Mouse (Mus musculus) heart, embryonic 16.5 days (tissue): ENCODE measurements around the gene Frzb. TPM values are rescaled to one million over a fixed set of nuclear protein-coding genes. Genes with fewer than 3 reads are reported as not detected.
A peak's percentile ranks its signal among the peaks of the same experiment; 100 is the strongest.
"Not testable (repeated sequence)": the region's sequence is repeated elsewhere in the genome, so short reads cannot be mapped to it uniquely, and the experiment has no call there.

ENCODE experiments used
- ATAC-seq: fragments of 200-750 bp; cut with Nextera tagmentation; replicated peaks from 2 replicates; pipeline ENCODE4 v1.8.0; 2017; ENCODE audit warnings: moderate number of reproducible peaks; ENCODE audit not compliant: insufficient read depth, low FRiP score; ENCODE audit errors: extremely low read depth
- H3K27ac ChIP-seq: fragments of 300-500 bp; sonication (generic); 2 replicates; pipeline ENCODE4 v1.5.1; 2014; ENCODE audit warnings: mild to moderate bottlenecking, low read length, control low read depth, moderate library complexity
- H3K27me3 ChIP-seq: fragments of 300-500 bp; sonication (generic); 2 replicates; pipeline ENCODE4 v1.6.1; 2014; ENCODE audit warnings: low read length, mixed read lengths; ENCODE audit not compliant: control insufficient read depth, insufficient read depth
- H3K36me3 ChIP-seq: fragments of 300-500 bp; sonication (generic); 2 replicates; pipeline ENCODE4 v1.6.1; 2014; ENCODE audit not compliant: control insufficient read depth, insufficient read depth
- H3K4me1 ChIP-seq: fragments of 300-500 bp; sonication (generic); 2 replicates; pipeline ENCODE4 v1.6.1; 2014; ENCODE audit warnings: low read length, mixed read lengths; ENCODE audit not compliant: control insufficient read depth, insufficient read depth
- H3K4me2 ChIP-seq: fragments of 300-500 bp; sonication (generic); 2 replicates; pipeline ENCODE4 v1.6.1; 2014; ENCODE audit warnings: low read depth, mild to moderate bottlenecking, control low read depth, low read length
- H3K4me3 ChIP-seq: fragments of 300-500 bp; sonication (generic); 2 replicates; pipeline ENCODE4 v1.5.1; 2014; ENCODE audit warnings: mild to moderate bottlenecking, control low read depth, low read length
- H3K9ac ChIP-seq: fragments of 300-500 bp; sonication (generic); 2 replicates; pipeline ENCODE4 v1.6.1; 2014; ENCODE audit warnings: low read length, control low read depth
- H3K9me3 ChIP-seq: fragments of 300-500 bp; sonication (generic); replicated peaks from 2 replicates; pipeline ENCODE4 v1.6.1; 2016; ENCODE audit warnings: low read length; ENCODE audit not compliant: control insufficient read depth
- WGBS: fragments of 180-500 bp; shearing (Covaris S2); extraction: QIAGEN DNeasy Blood & Tissue Kit; methylation state at CpG from one replicate; pipeline ENCODE4 v1.1.7; 2014; 5-methylcytosine and 5-hydroxymethylcytosine counted together
- polyA plus RNA-seq: library from polyadenylated mRNA; unstranded; fragments of >200 nt; fragmentation: Nextera tagmentation; extraction: Ambion mirVana; gene quantifications from 2 replicates; pipeline ENCODE4 v1.2.1, GENCODE M21; 2015

Gene Frzb
- polyA plus RNA-seq = 6.5 and 7.9 TPM in 2 replicates

- peak within 1 kb of the TSS; percentile 76 for H3K4me3 ChIP-seq
- no peaks in the 10 kb centered on the region for H3K36me3 ChIP-seq
- H3K9ac ChIP-seq = peak within 1 kb of the TSS; percentile 74
- H3K27ac ChIP-seq = peak within 1 kb of the TSS; percentile 57
- under 1% methylated on average over 33 of the region's 33 CpGs for WGBS
- peak within 1 kb of the TSS; percentile 100 for H3K4me2 ChIP-seq
- ATAC-seq = peak; percentile 50
- peaks cover 9% of the 10 kb centered on the region for H3K4me1 ChIP-seq
- peaks cover 12% of the 10 kb centered on the region for H3K27me3 ChIP-seq
- H3K9me3 ChIP-seq = 0 out of 2 replicates have a peak, but pooled peaks cover 2% of the 10 kb centered on the region
Measured at GRCm38 (mm10) chr2:80447291-80447791, at the start of gene Frzb. Gene Frzb (minus strand): TSS chr2:80447625.

GRCm38 (mm10) chr2:80495304-80495703 is 47.9 kb upstream of the Frzb start:
- H3K4me2 ChIP-seq = not testable (repeated sequence)
- WGBS = 63% methylated on average over 7 of the region's 7 CpGs

GRCm38 (mm10) chr2:80486851-80487250 is 39.4 kb upstream of the Frzb start:
- no peak overlapping the region for H3K4me3 ChIP-seq
- H3K36me3 ChIP-seq = no peaks in the 10 kb centered on the region
- no peaks in the 10 kb centered on the region for H3K9me3 ChIP-seq
- ATAC-seq = peak; percentile 49; the same call in 1 of the 2 replicates
- H3K27me3 ChIP-seq = no peaks in the 10 kb centered on the region
- peak overlapping the region; percentile 2; the same call in 1 of the 2 replicates for H3K4me2 ChIP-seq
- WGBS = 26% methylated on average over 5 of the region's 5 CpGs
- H3K4me1 ChIP-seq = peaks cover 8% of the 10 kb centered on the region; the same call in 1 of the 2 replicates
- no peak overlapping the region for H3K27ac ChIP-seq
- H3K9ac ChIP-seq = no peak overlapping the region

More at GRCm38 (mm10) chr2:80495304-80495703, 47.9 kb upstream of the Frzb start:
- not testable (repeated sequence) for H3K9me3 ChIP-seq, H3K36me3 ChIP-seq, H3K4me1 ChIP-seq, H3K4me3 ChIP-seq, ATAC-seq, H3K27me3 ChIP-seq, H3K27ac ChIP-seq, H3K9ac ChIP-seq

- no peak overlapping the region for H3K4me2 ChIP-seq
Measured at GRCm38 (mm10) chr2:80484951-80485350, 37.5 kb upstream of the Frzb start.

GRCm38 (mm10) chr2:80475831-80476230 is 28.4 kb upstream of the Frzb start:
- 69% methylated on average over 1 of the region's 1 CpGs for whole genome bisulfite sequencing

More at GRCm38 (mm10) chr2:80484951-80485350, 37.5 kb upstream of the Frzb start:
- Histone ChIP-seq H3K36me3 (no peaks in the 10 kb centered on the region), H3K27me3 (no peaks in the 10 kb centered on the region), H3K9me3 (no peaks in the 10 kb centered on the region), H3K27ac (no peak overlapping the region), H3K4me1 (peaks cover 8% of the 10 kb centered on the region; the same call in 1 of the 2 replicates), H3K4me3 (no peak overlapping the region), H3K9ac (no peak overlapping the region)
- 88% methylated on average over 5 of the region's 5 CpGs for WGBS
- no peak for ATAC-seq

GRCm38 (mm10) chr2:80474247-80474796 is 26.9 kb upstream of the Frzb start:
- Histone ChIP-seq H3K4me2 (no peak overlapping the region), H3K9ac (no peak overlapping the region), H3K9me3 (no peaks in the 10 kb centered on the region), H3K36me3 (no peaks in the 10 kb centered on the region), H3K4me1 (no peaks in the 10 kb centered on the region), H3K27ac (no peak overlapping the region), H3K4me3 (no peak overlapping the region), H3K27me3 (no peaks in the 10 kb centered on the region)
- no peak for ATAC-seq
- WGBS = 34% methylated on average over 5 of the region's 5 CpGs

More at GRCm38 (mm10) chr2:80475831-80476230, 28.4 kb upstream of the Frzb start:
- Histone ChIP-seq H3K36me3 (no peaks in the 10 kb centered on the region), H3K9ac (no peak overlapping the region), H3K4me1 (no peaks in the 10 kb centered on the region), H3K27me3 (no peaks in the 10 kb centered on the region), H3K4me3 (no peak overlapping the region), H3K27ac (no peak overlapping the region), H3K4me2 (no peak overlapping the region), H3K9me3 (no peaks in the 10 kb centered on the region)
- ATAC-seq = no peak

GRCm38 (mm10) chr2:80465991-80466821 is 18.8 kb upstream of the Frzb start:
- H3K27me3 ChIP-seq = no peaks in the 10 kb centered on the region
- no peak for ATAC-seq
- H3K4me1 ChIP-seq = no peaks in the 10 kb centered on the region
- no peak overlapping the region for H3K4me2 ChIP-seq
- no peak overlapping the region for H3K4me3 ChIP-seq
- no peak overlapping the region for H3K27ac ChIP-seq
- H3K36me3 ChIP-seq = no peaks in the 10 kb centered on the region
- WGBS = 64% methylated on average over 16 of the region's 16 CpGs
- no peak overlapping the region for H3K9ac ChIP-seq
- H3K9me3 ChIP-seq = no peaks in the 10 kb centered on the region

- Histone ChIP-seq H3K4me1 (no peaks in the 10 kb centered on the region), H3K4me2 (no peak overlapping the region), H3K9me3 (no peaks in the 10 kb centered on the region), H3K4me3 (no peak overlapping the region), H3K27me3 (no peaks in the 10 kb centered on the region), H3K9ac (no peak overlapping the region), H3K27ac (no peak overlapping the region), H3K36me3 (no peaks in the 10 kb centered on the region)
- 78% methylated on average over 8 of the region's 8 CpGs for WGBS
- ATAC-seq = no peak
Measured at GRCm38 (mm10) chr2:80461827-80462226, 14.4 kb upstream of the Frzb start.

- 0 out of 2 replicates have a peak, but pooled peaks have one; percentile 11 for ATAC-seq
- Histone ChIP-seq H3K27me3 (peaks cover 12% of the 10 kb centered on the region), H3K4me2 (peak overlapping the region; percentile 100), H3K4me1 (peaks cover 9% of the 10 kb centered on the region), H3K36me3 (no peaks in the 10 kb centered on the region), H3K9ac (peak overlapping the region; percentile 74), H3K27ac (peak overlapping the region; percentile 52; the same call in 1 of the 2 replicates), H3K9me3 (0 out of 2 replicates have a peak, but pooled peaks cover 2% of the 10 kb centered on the region), H3K4me3 (peak overlapping the region; percentile 76)
- WGBS = 1% methylated on average over 12 of the region's 12 CpGs
Measured at GRCm38 (mm10) chr2:80448231-80448630, 806 bp upstream of the Frzb start.
